Mouse (Mus musculus): Measurements from ENCODE around the gene Topbp1. TPM values are rescaled to one million over a fixed set of nuclear protein-coding genes. Genes with fewer than 3 reads are reported as not detected.

Gene Topbp1
- total and polyA plus RNA-seq, 3 experiments: 95.0 to 141 (median 104) TPM

DNA sequence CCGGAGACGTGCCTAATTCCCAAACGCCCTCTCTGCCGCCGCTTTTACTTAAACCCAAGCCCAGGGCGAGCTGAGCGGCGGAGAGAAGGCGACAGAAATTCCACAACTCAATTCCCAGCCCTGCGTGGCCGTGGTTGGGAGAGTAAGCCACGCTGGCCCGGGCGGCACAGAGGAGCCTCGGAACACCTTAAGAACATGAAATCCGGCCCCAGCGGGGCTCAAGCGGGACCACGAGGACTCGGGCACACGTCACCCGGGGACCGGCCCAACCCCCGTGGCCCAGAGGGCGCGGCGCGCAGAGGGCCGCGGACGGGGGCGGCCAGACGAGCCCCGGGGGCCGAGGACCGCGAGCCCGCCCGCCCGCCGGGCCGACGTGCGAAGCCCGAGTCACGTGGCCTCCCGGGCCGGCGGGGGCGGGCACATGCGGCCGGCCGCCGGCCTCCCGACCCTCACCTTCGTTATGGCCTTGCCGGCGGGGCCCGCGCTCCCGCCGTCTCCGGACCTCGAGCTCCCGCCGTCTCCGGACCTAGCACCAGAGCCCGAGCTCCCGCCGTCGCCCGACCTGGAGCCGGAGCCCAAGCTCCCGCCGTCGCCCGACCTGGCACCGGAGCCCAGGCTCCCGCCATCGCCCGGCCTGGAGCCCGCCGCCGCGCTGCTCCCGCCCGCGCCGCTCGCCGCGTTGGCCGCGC, 59.7 kb downstream of the Topbp1 start:
- H3K4me1 ChIP-seq (ENCODE audit: control insufficient read depth in 1 of 2, insufficient read depth in 2 of 2): peaks cover 4 to 40% of the 10 kb centered on the region in 2 experiments; a peak in 3 of 4 replicates
- H3K9ac ChIP-seq (ENCODE audit: insufficient read depth, low read depth): peak overlapping the region; percentile 89
- peak overlapping the region; percentile 84 for H3K27ac ChIP-seq (ENCODE audit: insufficient read depth, low read depth)
- no peaks in the 10 kb centered on the region for H3K9me3 ChIP-seq (replicated peaks; ENCODE audit: low read length)
- in situ Hi-C loops (cut with MboI; ENCODE audit: low pct_ligation_motif_present, low pct_unique_long_range_greater_than_20kb, low sequenced_read_pairs) (loop anchor here (5.0 kb wide), 1 partner anchor 58 kb away; no protein-coding TSS in a partner anchor), dilution Hi-C loops (cut with MboI; ENCODE audit: extremely low pct_ligation_motif_present, extremely low pct_unique_long_range_greater_than_20kb, low sequenced_read_pairs) (no loop called here)
- peak overlapping the region; percentile 97; the same call in 1 of the 2 replicates for H3K4me2 ChIP-seq (ENCODE audit: insufficient read depth, low read depth, poor library complexity, severe bottlenecking)
- H3K4me3 ChIP-seq (replicated peaks in 1 of 3; ENCODE audit: low read depth in 2 of 3, low read length in 2 of 3, poor library complexity in 1 of 3): peak overlapping the region; percentile 75 to 92 (median 86)
- no peak for DNase-seq (ENCODE audit: extremely low read depth)
- peaks cover 49% of the 10 kb centered on the region for H3K79me2 ChIP-seq (replicated peaks; ENCODE audit: control insufficient read depth, extremely low read depth, insufficient read depth, poor library complexity, severe bottlenecking)
- H3K27me3 ChIP-seq (replicated peaks): no peaks in the 10 kb centered on the region
- H3K36me3 ChIP-seq (replicated peaks in 1 of 2; ENCODE audit: control insufficient read depth in 1 of 2, insufficient read depth in 1 of 2, low read length in 1 of 2): peaks cover 4 to 29% of the 10 kb centered on the region in 2 experiments
- TF ChIP-seq EP300 (IDR thresholded peaks at IDR 0.05; ENCODE audit: low read length): no peak
- no peak for TF ChIP-seq MYC (IDR thresholded peaks at IDR 0.05; ENCODE audit: low read depth, low read length)
- peak; percentile 72 for TF ChIP-seq USF1 (IDR thresholded peaks at IDR 0.05; ENCODE audit: low read depth, low read length)
- TF ChIP-seq ETS1 (conservative IDR thresholded peaks at IDR 0.05; ENCODE audit: low read depth, low read length): no peak
- TF ChIP-seq RCOR1 (conservative IDR thresholded peaks at IDR 0.05; ENCODE audit: low read depth, low read length): no peak
- no peak; the same call in none of the 2 replicates for TF ChIP-seq MAX (IDR thresholded peaks at IDR 0.05; ENCODE audit: low read length)
- TF ChIP-seq CTCF (conservative IDR thresholded peaks at IDR 0.05 in 1 of 2, IDR thresholded peaks at IDR 0.05 in 1 of 2; ENCODE audit: low read depth in 2 of 2, low read length in 2 of 2): no peak
- TF ChIP-seq SIN3A (IDR thresholded peaks at IDR 0.05; ENCODE audit: low read length): peak; percentile 15; the same call in 1 of the 2 replicates
- no peak for TF ChIP-seq USF2 (conservative IDR thresholded peaks at IDR 0.05; ENCODE audit: low read depth, low read length)
- no peak for TF ChIP-seq RAD21 (IDR thresholded peaks at IDR 0.05; ENCODE audit: low read depth, low read length)
- peak; percentile 49; the same call in 1 of the 2 replicates for TF ChIP-seq BHLHE40 (IDR thresholded peaks at IDR 0.05; ENCODE audit: low read depth, low read length)
- no peak for TF ChIP-seq HCFC1 (IDR thresholded peaks at IDR 0.05; ENCODE audit: low read depth, low read length)
- peak; percentile 29; the same call in 1 of the 2 replicates for TF ChIP-seq TCF12 (IDR thresholded peaks at IDR 0.05; ENCODE audit: low read depth, low read length)

DNA sequence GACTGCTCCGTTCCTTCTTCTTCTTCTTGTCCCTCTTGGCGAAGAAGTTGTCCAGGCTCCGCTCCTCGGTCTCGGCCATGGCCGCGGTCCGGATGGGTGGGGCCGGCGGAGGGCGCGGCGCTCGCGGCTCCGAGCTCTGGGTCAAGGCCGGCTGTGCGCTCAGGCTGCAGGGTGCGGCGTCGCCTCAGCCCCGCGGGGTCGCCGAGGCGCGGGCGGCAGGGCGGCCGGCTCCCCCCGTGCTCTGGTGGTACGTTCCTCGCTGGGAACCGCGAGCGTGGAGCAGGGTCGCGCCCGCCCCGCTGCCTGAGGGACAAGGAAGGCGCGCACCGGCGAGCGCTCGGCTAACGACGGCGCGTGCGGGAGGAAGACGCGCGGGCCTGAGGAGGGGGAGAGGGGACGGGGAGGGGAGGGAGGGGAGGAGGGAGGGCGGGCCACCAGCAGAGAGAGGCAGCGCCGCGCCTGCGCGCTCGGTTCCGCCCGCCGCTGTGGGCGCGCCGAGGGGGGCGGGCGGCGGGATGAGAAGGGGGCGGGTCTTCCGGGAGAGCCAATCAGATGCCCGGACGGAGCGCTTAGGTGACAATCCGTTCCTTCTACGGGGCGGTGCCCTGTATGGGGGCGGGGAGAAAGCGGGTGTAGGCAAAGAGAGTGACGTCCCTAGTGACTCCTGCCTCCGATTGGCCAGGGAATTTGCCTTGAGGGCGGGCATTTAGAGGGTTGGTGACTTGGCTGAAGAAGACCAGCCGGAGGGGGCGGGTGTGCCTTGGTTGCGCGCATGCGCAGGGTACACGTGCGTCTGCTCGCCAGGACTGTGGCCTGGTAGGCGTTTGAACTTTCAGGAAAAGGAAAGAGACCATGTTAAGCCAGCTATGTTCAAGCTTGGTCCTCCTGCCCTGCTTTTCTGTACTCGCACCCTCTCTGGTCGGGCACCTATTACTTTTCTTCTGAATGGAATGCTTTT, 60.6 kb downstream of the Topbp1 start, which contains the start of gene Cdv3:
Gene Cdv3 (minus strand): TSS at position 551 of the 958 bp plus-strand sequence.
- Histone ChIP-seq H3K4me2 (ENCODE audit: insufficient read depth, low read depth, poor library complexity, severe bottlenecking) (peak within 1 kb of the TSS; percentile 97), H3K4me1 (ENCODE audit: control insufficient read depth in 1 of 2, insufficient read depth in 2 of 2) (peaks cover 4 to 33% of the 10 kb centered on the region in 2 experiments; a peak in 3 of 4 replicates), H3K36me3 (replicated peaks in 1 of 2; ENCODE audit: control insufficient read depth in 1 of 2, insufficient read depth in 1 of 2, low read length in 1 of 2) (peaks cover 2 to 21% of the 10 kb centered on the region in 2 experiments), H3K27me3 (replicated peaks) (no peaks in the 10 kb centered on the region), H3K9me3 (replicated peaks; ENCODE audit: low read length) (no peaks in the 10 kb centered on the region), H3K79me2 (replicated peaks; ENCODE audit: control insufficient read depth, extremely low read depth, insufficient read depth, poor library complexity, severe bottlenecking) (peaks cover 41% of the 10 kb centered on the region), H3K27ac (ENCODE audit: insufficient read depth, low read depth) (peak within 1 kb of the TSS; percentile 84), H3K4me3 (replicated peaks in 1 of 3; ENCODE audit: low read depth in 2 of 3, low read length in 2 of 3, poor library complexity in 1 of 3) (peak within 1 kb of the TSS; percentile 75 to 92 (median 86)), H3K9ac (ENCODE audit: insufficient read depth, low read depth) (peak within 1 kb of the TSS; percentile 96)
- peak; percentile 100 for DNase-seq (ENCODE audit: extremely low read depth)
- in situ Hi-C loops (cut with MboI; ENCODE audit: low pct_ligation_motif_present, low pct_unique_long_range_greater_than_20kb, low sequenced_read_pairs) (loop anchor here (5.0 kb wide), 1 partner anchor 57 kb away; no protein-coding TSS in a partner anchor), dilution Hi-C loops (cut with MboI; ENCODE audit: extremely low pct_ligation_motif_present, extremely low pct_unique_long_range_greater_than_20kb, low sequenced_read_pairs) (no loop called here)
- TF ChIP-seq NRF1 (IDR thresholded peaks at IDR 0.05; ENCODE audit: low read depth, low read length): peak; percentile 93
- TF ChIP-seq POLR2A (IDR thresholded peaks at IDR 0.05; ENCODE audit: low read depth, low read length): peak; percentile 93
- peak; percentile 93 for TF ChIP-seq BHLHE40 (IDR thresholded peaks at IDR 0.05; ENCODE audit: low read depth, low read length)
- peak; percentile 73; the same call in 1 of the 2 replicates for TF ChIP-seq UBTF (IDR thresholded peaks at IDR 0.05; ENCODE audit: low read depth, low read length)
- TF ChIP-seq MXI1 (IDR thresholded peaks at IDR 0.05; ENCODE audit: low read depth, low read length): peak; percentile 98
- TF ChIP-seq ZC3H11A (IDR thresholded peaks at IDR 0.05; ENCODE audit: low read depth, low read length): no peak
- peak; percentile 62 for TF ChIP-seq SIN3A (IDR thresholded peaks at IDR 0.05; ENCODE audit: low read length)
- TF ChIP-seq HCFC1 (IDR thresholded peaks at IDR 0.05; ENCODE audit: low read depth, low read length): peak; percentile 58
- TF ChIP-seq MAX (IDR thresholded peaks at IDR 0.05; ENCODE audit: low read length): peak; percentile 97
- TF ChIP-seq MYC (IDR thresholded peaks at IDR 0.05; ENCODE audit: low read depth, low read length): peak; percentile 97
- peak; percentile 53; the same call in 1 of the 2 replicates for TF ChIP-seq E2F4 (IDR thresholded peaks at IDR 0.05; ENCODE audit: insufficient replicate concordance, low read depth, low read length)
- TF ChIP-seq USF2 (conservative IDR thresholded peaks at IDR 0.05; ENCODE audit: low read depth, low read length): no peak
- TF ChIP-seq SMC3 (IDR thresholded peaks at IDR 0.05; ENCODE audit: low read depth, low read length): no peak
- peak; percentile 94 for TF ChIP-seq NELFE (IDR thresholded peaks at IDR 0.05; ENCODE audit: low read depth, low read length)
- peak; percentile 92 for TF ChIP-seq TBP (conservative IDR thresholded peaks at IDR 0.05; ENCODE audit: low read depth, low read length)
- peak; percentile 66 for TF ChIP-seq TCF12 (IDR thresholded peaks at IDR 0.05; ENCODE audit: low read depth, low read length)
- TF ChIP-seq CHD2 (IDR thresholded peaks at IDR 0.05; ENCODE audit: low read length): peak; percentile 71
- TF ChIP-seq ZMIZ1 (IDR thresholded peaks at IDR 0.05; ENCODE audit: low read depth, low read length): peak; percentile 23; the same call in 1 of the 2 replicates
- TF ChIP-seq CTCF (conservative IDR thresholded peaks at IDR 0.05 in 1 of 2, IDR thresholded peaks at IDR 0.05 in 1 of 2; ENCODE audit: low read depth in 2 of 2, low read length in 2 of 2): no peak
- TF ChIP-seq MAZ (IDR thresholded peaks at IDR 0.05; ENCODE audit: low read depth, low read length): no peak
- TF ChIP-seq POLR2AphosphoS2 (IDR thresholded peaks at IDR 0.05; ENCODE audit: low read depth, low read length): 0 out of 2 replicates have a peak, but pooled peaks have one; percentile 69

Data from CH12.LX (cell line).